Mouse (Mus musculus) lung, postnatal 0 days (tissue): ENCODE measurements around the gene Mrm3. TPM values are rescaled to one million over a fixed set of nuclear protein-coding genes. Genes with fewer than 3 reads are reported as not detected.

ENCODE experiments used
- ATAC-seq: fragments of 200-750 bp; cut with Nextera tagmentation; 2 replicates; pipeline ENCODE4 v1.8.0; 2017; ENCODE audit warnings: moderate library complexity
- DNase-seq: peaks from one replicate; pipeline ENCODE4 v3.0.0-alpha.2; 2016; ENCODE audit warnings: low spot score
- H3K27ac ChIP-seq: fragments of 300-500 bp; sonication (generic); 2 replicates; pipeline ENCODE4 v1.5.1; 2014; ENCODE audit warnings: antibody characterized with exemption, mild to moderate bottlenecking, low read length, mixed read lengths
- H3K27me3 ChIP-seq: fragments of 300-500 bp; sonication (generic); replicated peaks from 2 replicates; pipeline ENCODE4 v1.6.1; 2014; ENCODE audit warnings: low read length, mixed read lengths; ENCODE audit not compliant: insufficient read depth
- H3K36me3 ChIP-seq: fragments of 300-500 bp; sonication (generic); 2 replicates; pipeline ENCODE4 v1.6.1; 2014; ENCODE audit warnings: low read length, mixed read lengths; ENCODE audit not compliant: insufficient read depth
- H3K4me1 ChIP-seq: fragments of 300-500 bp; sonication (generic); 2 replicates; pipeline ENCODE4 v1.6.1; 2014; ENCODE audit warnings: antibody characterized with exemption, low read depth, low read length, mixed read lengths; ENCODE audit not compliant: insufficient read depth
- H3K4me2 ChIP-seq: fragments of 300-500 bp; sonication (generic); replicated peaks from 2 replicates; pipeline ENCODE4 v1.6.1; 2014; ENCODE audit warnings: low read depth, mild to moderate bottlenecking, low read length, moderate library complexity, mixed read lengths
- H3K4me3 ChIP-seq: fragments of 300-500 bp; sonication (generic); 2 replicates; pipeline ENCODE4 v1.5.1; 2014; ENCODE audit warnings: low read depth, low read length
- H3K9ac ChIP-seq: fragments of 300-500 bp; sonication (generic); replicated peaks from 2 replicates; pipeline ENCODE4 v1.6.1; 2014; ENCODE audit warnings: low read depth, mild to moderate bottlenecking
- H3K9me3 ChIP-seq: fragments of 300-500 bp; sonication (generic); 2 replicates; pipeline ENCODE4 v1.6.1; 2016; ENCODE audit warnings: low read length, mixed read lengths
- CTCF ChIP-seq: IDR thresholded peaks from 2 replicates; pipeline ENCODE4 v1.5.1; 2016; ENCODE audit warnings: antibody characterized with exemption, mild to moderate bottlenecking
- EP300 ChIP-seq: IDR thresholded peaks from 2 replicates; pipeline ENCODE4 v1.6.1; 2016; ENCODE audit warnings: antibody characterized with exemption, mild to moderate bottlenecking, control low read depth
- WGBS: fragments of 180-500 bp; shearing (Covaris S2); extraction: QIAGEN DNeasy Blood & Tissue Kit; methylation state at CpG from one replicate; pipeline ENCODE4 v1.1.7; 2014; 5-methylcytosine and 5-hydroxymethylcytosine counted together
- polyA plus RNA-seq: library from polyadenylated mRNA; unstranded; fragments of >200 nt; fragmentation: Nextera tagmentation; extraction: Ambion mirVana; gene quantifications from 2 replicates; pipeline ENCODE4 v1.2.1, GENCODE M21; 2015

Gene Mrm3
- 7.7 and 8.0 TPM in 2 replicates for polyA plus RNA-seq

DNA sequence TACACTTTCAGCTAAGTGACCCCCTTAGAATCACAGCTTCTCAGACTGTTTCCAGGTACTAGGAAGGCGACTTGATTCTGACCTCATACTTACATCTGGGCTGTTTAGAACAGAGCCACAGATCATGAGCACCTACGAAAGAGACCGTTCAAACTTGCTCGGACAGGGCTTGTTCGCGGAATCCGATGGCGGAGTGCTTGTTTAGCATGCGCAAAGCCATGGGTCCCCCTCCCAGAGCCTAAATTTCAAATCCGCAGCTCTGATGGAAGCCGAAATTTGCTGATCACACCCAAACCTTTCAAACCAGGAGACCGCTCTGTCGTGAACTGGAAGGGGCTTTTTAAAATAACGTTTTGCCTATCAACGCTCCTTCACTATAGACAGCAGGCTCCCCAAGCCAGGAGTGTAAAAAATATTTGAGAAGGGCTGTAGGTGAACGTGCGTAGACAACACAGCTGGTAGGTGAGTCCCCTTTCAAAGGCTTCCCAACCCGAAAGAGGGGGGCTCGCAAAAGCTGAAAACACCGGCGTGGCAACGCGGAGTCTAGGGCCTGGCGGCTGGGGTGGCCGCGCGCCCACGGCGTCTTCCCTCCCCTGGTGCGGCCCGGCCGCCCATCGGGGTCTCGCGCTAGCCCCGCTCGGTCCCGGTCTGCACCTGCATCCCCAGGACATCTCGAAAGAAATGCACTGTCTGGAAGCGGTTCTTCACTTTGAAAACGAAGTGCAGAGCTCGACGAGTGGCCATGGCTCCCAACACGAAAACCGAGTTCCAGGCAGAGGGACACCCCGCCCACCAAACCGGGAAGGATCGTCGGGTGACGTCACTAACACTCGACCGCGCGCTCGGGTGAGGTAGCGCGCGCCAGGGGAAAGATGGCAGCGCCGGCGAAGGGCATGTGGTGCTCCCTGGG, at the start of gene Mrm3, which contains the start of gene Glod4:
Mrm3 (plus strand) TSS at position 815 of the 910 bp plus-strand sequence.
Glod4 (minus strand) TSS at position 825 of the 910 bp plus-strand sequence.
- under 1% methylated on average over 61 of the region's 61 CpGs for WGBS
- DNase-seq (peak; percentile 95), ATAC-seq (peak; percentile 95)
- no peaks in the 10 kb centered on the region for H3K27me3 ChIP-seq
- 0 out of 2 replicates have a peak, but pooled peaks cover 9% of the 10 kb centered on the region for H3K36me3 ChIP-seq
- H3K4me1 ChIP-seq: no peaks in the 10 kb centered on the region
- 0 out of 2 replicates have a peak within 1 kb of the TSS, but pooled peaks have one; percentile 2 for H3K27ac ChIP-seq
- no peaks in the 10 kb centered on the region for H3K9me3 ChIP-seq
- peak within 1 kb of the TSS; percentile 63 for H3K4me3 ChIP-seq
- H3K9ac ChIP-seq: peak within 1 kb of the TSS; percentile 65
- H3K4me2 ChIP-seq: peak within 1 kb of the TSS; percentile 80
- TF ChIP-seq EP300 (no peak), CTCF (no peak)

DNA sequence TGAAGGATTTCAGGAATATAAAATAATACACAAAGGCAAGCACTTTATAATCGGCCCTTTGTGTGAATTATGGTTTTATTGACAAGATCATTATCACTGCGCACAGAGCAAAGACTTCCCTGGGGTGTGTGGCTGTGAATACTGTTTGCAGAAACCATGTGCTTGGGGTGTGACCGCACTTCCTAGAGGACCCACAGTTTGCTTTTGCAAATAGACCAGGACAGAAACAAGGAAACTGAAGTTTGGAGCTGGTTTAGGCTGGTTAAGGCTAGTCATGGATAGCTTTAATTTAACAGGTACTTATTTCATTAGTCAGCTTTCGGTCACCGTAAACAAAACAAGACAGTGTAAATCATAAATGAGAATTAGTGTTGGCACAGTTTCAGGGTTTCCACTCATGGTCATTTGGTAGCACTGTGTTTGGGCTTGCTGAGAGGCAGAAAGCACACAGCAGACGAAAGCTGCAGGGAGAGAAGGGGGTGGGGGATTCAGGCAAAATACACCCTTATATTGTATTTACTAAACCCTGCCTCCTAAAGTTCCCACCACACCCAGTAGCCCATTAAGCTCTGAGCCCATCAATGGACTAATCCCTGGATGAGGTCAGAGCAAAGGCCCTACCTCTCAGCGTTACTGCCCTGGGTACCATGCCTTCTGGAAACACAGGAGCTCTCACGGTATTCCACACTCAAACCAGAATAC, 47.1 kb upstream of the Mrm3 start:
- Histone ChIP-seq H3K36me3 (no peaks in the 10 kb centered on the region), H3K4me3 (no peak overlapping the region), H3K9ac (no peak overlapping the region), H3K27ac (no peak overlapping the region), H3K4me2 (no peak overlapping the region), H3K27me3 (no peaks in the 10 kb centered on the region), H3K4me1 (peaks cover 3% of the 10 kb centered on the region; the same call in 1 of the 2 replicates), H3K9me3 (no peaks in the 10 kb centered on the region)
- DNase-seq (no peak), ATAC-seq (no peak)
- 42% methylated on average over 8 of the region's 8 CpGs for WGBS
- no peak for TF ChIP-seq EP300
- no peak for TF ChIP-seq CTCF

DNA sequence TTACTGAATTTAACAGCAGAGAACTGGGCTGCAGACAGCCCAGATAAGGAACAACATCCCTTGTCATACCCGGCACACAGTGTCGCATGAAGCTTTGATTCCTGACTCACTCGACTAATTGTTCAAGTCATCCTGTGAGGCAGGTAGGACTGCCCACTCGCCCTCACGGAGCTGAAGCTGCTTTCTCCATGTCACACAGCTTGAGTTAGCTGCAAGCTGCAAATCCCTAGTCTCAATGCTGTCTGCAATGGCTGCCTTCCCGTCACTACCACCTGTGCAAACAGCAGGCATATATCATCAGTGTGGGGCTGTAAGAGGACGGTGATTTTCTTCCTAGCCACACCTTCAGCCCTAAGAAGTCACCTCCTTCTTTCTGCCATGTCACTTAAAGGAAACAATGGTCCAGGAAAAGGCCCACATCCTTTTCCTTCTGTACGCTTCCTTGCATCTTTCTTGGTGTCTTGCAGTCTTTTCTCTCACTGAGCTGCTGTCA, 46.5 kb upstream of the Mrm3 start:
- WGBS: 37% methylated on average over 8 of the region's 8 CpGs
- no peaks in the 10 kb centered on the region for H3K9me3 ChIP-seq
- no peak overlapping the region for H3K27ac ChIP-seq
- peaks cover 3% of the 10 kb centered on the region; the same call in 1 of the 2 replicates for H3K4me1 ChIP-seq
- H3K9ac ChIP-seq: no peak overlapping the region
- no peaks in the 10 kb centered on the region for H3K36me3 ChIP-seq
- H3K4me3 ChIP-seq: no peak overlapping the region
- no peak for DNase-seq
- no peak for ATAC-seq
- TF ChIP-seq EP300 (no peak), CTCF (no peak)
- no peak overlapping the region for H3K4me2 ChIP-seq
- no peaks in the 10 kb centered on the region for H3K27me3 ChIP-seq

DNA sequence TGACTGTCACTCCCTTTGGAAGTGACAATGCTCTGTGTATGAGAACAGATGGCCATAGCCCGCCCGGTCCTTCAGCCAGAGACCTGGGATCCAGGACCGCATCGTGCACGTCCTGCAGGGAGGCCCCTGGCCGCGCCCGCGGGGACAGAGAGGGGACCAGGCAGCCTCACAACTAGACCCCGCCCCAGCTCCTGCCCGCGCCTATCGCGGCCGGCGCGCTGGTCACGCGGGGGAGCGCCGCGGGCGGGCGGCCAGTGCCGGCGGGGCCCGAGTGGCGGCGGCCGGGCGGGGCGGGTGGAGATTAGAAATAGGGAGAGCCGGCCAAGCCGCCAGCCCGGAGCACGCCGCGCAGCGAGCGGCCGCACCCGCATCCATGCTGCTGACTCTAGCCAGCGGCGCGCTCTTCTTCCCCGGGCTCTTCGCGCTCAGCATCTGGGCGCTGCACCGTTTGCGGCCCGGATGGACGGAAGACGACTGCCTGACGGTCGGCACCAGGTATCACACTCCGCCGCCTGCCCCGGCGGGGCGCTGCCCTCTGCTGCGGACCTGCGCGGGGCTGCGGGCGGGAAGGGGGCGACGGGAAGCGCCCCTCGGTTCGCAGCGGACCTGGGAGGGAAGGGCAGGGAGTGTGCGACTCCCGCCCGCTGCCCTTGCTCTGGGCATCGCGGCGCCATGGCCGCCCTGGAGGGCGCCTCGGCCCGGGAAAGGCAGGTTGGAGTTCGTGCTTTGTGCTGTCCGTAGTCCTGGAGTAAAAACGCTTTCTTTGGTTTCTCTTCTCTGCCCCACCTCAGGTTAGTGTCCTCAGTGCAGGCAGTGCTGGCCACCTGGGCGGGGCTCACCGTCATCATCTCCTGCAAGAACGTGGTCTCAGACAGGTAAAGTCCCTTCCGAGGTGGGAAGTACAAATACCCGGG, 41.5 kb upstream of the Mrm3 start:
- peak overlapping the region; percentile 82 for H3K27ac ChIP-seq
- peaks cover 5% of the 10 kb centered on the region for H3K4me1 ChIP-seq
- H3K9me3 ChIP-seq: no peaks in the 10 kb centered on the region
- no peaks in the 10 kb centered on the region for H3K27me3 ChIP-seq
- H3K4me3 ChIP-seq: peak overlapping the region; percentile 74
- peak overlapping the region; percentile 99 for H3K4me2 ChIP-seq
- ATAC-seq (peak; percentile 100), DNase-seq (peak; percentile 94)
- H3K9ac ChIP-seq: peak overlapping the region; percentile 63
- H3K36me3 ChIP-seq: peaks cover 3% of the 10 kb centered on the region; the same call in 1 of the 2 replicates
- under 1% methylated on average over 67 of the region's 90 CpGs for WGBS
- TF ChIP-seq EP300: no peak
- peak; percentile 17; the same call in 1 of the 2 replicates for TF ChIP-seq CTCF

DNA sequence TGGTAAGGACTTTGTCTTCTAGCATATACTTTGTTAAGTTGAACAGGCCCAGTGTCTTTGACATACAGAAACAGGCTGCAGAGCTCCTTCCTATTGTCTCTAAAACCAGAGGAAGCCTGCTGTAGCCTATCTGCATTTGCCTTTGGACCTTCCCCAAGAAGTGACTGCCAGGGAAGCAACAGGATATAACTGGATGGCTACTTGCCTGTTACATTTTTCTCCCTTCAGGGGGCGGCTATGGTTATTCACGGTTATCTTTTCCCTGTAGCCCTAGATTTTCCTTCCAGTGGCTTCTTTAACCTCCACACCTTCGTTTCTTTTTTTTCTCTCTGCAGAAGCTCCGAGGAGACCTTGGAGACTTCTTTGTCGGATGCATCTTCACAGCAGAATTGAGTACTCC, 36.7 kb upstream of the Mrm3 start:
- H3K4me3 ChIP-seq: no peak overlapping the region
- WGBS: 91% methylated on average over 5 of the region's 5 CpGs
- no peaks in the 10 kb centered on the region for H3K9me3 ChIP-seq
- H3K4me2 ChIP-seq: no peak overlapping the region
- no peaks in the 10 kb centered on the region for H3K27me3 ChIP-seq
- peaks cover 14% of the 10 kb centered on the region; the same call in 1 of the 2 replicates for H3K36me3 ChIP-seq
- H3K9ac ChIP-seq: no peak overlapping the region
- DNase-seq (no peak), ATAC-seq (no peak)
- no peak overlapping the region for H3K27ac ChIP-seq
- TF ChIP-seq CTCF: no peak
- TF ChIP-seq EP300: no peak
- H3K4me1 ChIP-seq: peaks cover 3% of the 10 kb centered on the region; the same call in 1 of the 2 replicates
